ENCODE assay signal across 8 mouse cellular contexts in genomic region chr7:28277615-28278278, GRCm38 (mm10). TPM values are rescaled to one million over a fixed set of nuclear protein-coding genes. Genes with fewer than 3 reads are reported as not detected.
DNase-seq lines count a peak whose midpoint lies in the region; ATAC-seq and TF ChIP-seq lines count a peak whose summit lies in the region.

Gene Eid2b (plus strand): TSS chr7:28277739.

- peaks cover 4% of the 10 kb centered on the region for H3K9me3 ChIP-seq in CH12.LX (replicated peaks; ENCODE audit: low read length)
- H3K9me3 ChIP-seq in forebrain, embryonic 10.5 days, result no peaks in the 10 kb centered on the region
- no peaks in the 10 kb centered on the region for H3K9me3 ChIP-seq in heart, embryonic 15.5 days (replicated peaks)
- H3K9me3 ChIP-seq in liver, embryonic 12.5 days (replicated peaks), result no peaks in the 10 kb centered on the region
- H3K9me3 ChIP-seq in stomach, embryonic 14.5 days (ENCODE audit: control insufficient read depth, low read depth, low read length), result no peaks in the 10 kb centered on the region

- peak; percentile 79 for TF ChIP-seq RAD21 in CH12.LX (IDR thresholded peaks at IDR 0.05; ENCODE audit: low read depth, low read length)

- TF ChIP-seq POLR2A in CH12.LX (IDR thresholded peaks at IDR 0.05; ENCODE audit: low read depth, low read length), result peak; percentile 74

- H3K4me1 ChIP-seq in CH12.LX (ENCODE audit: control insufficient read depth in 1 of 2, insufficient read depth in 2 of 2), result peaks cover 0 to 2% of the 10 kb centered on the region in 2 experiments; a peak in 1 of 4 replicates
- peaks cover 11% of the 10 kb centered on the region for H3K4me1 ChIP-seq in forebrain, embryonic 10.5 days
- H3K4me1 ChIP-seq in heart, embryonic 15.5 days (replicated peaks), result peaks cover 7% of the 10 kb centered on the region
- H3K4me1 ChIP-seq in liver, embryonic 12.5 days, result peaks cover 8% of the 10 kb centered on the region
- no peaks in the 10 kb centered on the region for H3K4me1 ChIP-seq in stomach, embryonic 14.5 days (ENCODE audit: control insufficient read depth, insufficient read depth, low read length)

- in situ Hi-C loops in CH12.LX (cut with MboI; ENCODE audit: low pct_ligation_motif_present, low pct_unique_long_range_greater_than_20kb, low sequenced_read_pairs), result no loop called here

- H3K4me2 ChIP-seq in CH12.LX (ENCODE audit: insufficient read depth, low read depth, poor library complexity, severe bottlenecking), result peak within 1 kb of the TSS; percentile 47
- peak within 1 kb of the TSS; percentile 91 for H3K4me2 ChIP-seq in heart, embryonic 15.5 days
- H3K4me2 ChIP-seq in liver, embryonic 12.5 days, result peak within 1 kb of the TSS; percentile 78
- H3K4me2 ChIP-seq in stomach, embryonic 14.5 days (replicated peaks; ENCODE audit: low read depth, low read length), result peak within 1 kb of the TSS; percentile 86

- no peak within 1 kb of the TSS for H3K27ac ChIP-seq in CH12.LX (ENCODE audit: insufficient read depth, low read depth)
- peak within 1 kb of the TSS; percentile 95 for H3K27ac ChIP-seq in forebrain, embryonic 10.5 days
- peak within 1 kb of the TSS; percentile 62 for H3K27ac ChIP-seq in heart, embryonic 15.5 days
- peak within 1 kb of the TSS; percentile 63 for H3K27ac ChIP-seq in liver, embryonic 12.5 days
- H3K27ac ChIP-seq in stomach, embryonic 14.5 days (ENCODE audit: low read length), result peak within 1 kb of the TSS; percentile 75; the same call in 1 of the 2 replicates

- no peaks in the 10 kb centered on the region for H3K79me2 ChIP-seq in CH12.LX (replicated peaks; ENCODE audit: control insufficient read depth, extremely low read depth, insufficient read depth, poor library complexity, severe bottlenecking)

- peak within 1 kb of the TSS; percentile 51 to 77 (median 74) for H3K4me3 ChIP-seq in CH12.LX (replicated peaks in 1 of 3; ENCODE audit: low read depth in 2 of 3, low read length in 2 of 3, poor library complexity in 1 of 3)
- peak within 1 kb of the TSS; percentile 73 for H3K4me3 ChIP-seq in forebrain, embryonic 10.5 days
- H3K4me3 ChIP-seq in heart, embryonic 15.5 days, result peak within 1 kb of the TSS; percentile 64
- H3K4me3 ChIP-seq in liver, embryonic 12.5 days, result peak within 1 kb of the TSS; percentile 71
- peak within 1 kb of the TSS; percentile 66 for H3K4me3 ChIP-seq in stomach, embryonic 14.5 days (ENCODE audit: low read depth, low read length)

- 4% methylated on average over 68 of the region's 68 CpGs for WGBS in forebrain, embryonic 10.5 days
- WGBS in heart, embryonic 15.5 days, result 2% methylated on average over 68 of the region's 68 CpGs
- 2% methylated on average over 68 of the region's 68 CpGs for WGBS in liver, embryonic 12.5 days (ENCODE audit: insufficient replicate concordance)
- 3% methylated on average over 68 of the region's 68 CpGs for WGBS in stomach, embryonic 14.5 days

- peak; percentile 53 for ATAC-seq in heart, embryonic 15.5 days (replicated peaks; ENCODE audit: insufficient number of reproducible peaks, insufficient read depth, low FRiP score, low read depth)
- peak; percentile 75 for ATAC-seq in liver, embryonic 12.5 days
- peak; percentile 68 for ATAC-seq in stomach, embryonic 14.5 days (ENCODE audit: insufficient number of reproducible peaks, insufficient read depth, low FRiP score, low read depth)

- peak; percentile 90 for DNase-seq in CH12.LX (ENCODE audit: extremely low read depth)
- DNase-seq in c-Kit-positive CD71-positive TER-119-negative erythroid progenitor cells, embryonic 14.5 days (ENCODE audit: low read depth), result peak; percentile 90
- DNase-seq in forebrain, embryonic 10.5 days (ENCODE audit: extremely low spot score, low spot score), result peak; percentile 95
- peak; percentile 97 for DNase-seq in kidney, postnatal 14 days
- peak; percentile 91 to 95 for DNase-seq in natural killer cell, adult 2 months (ENCODE audit: low spot score in 2 of 2)

- peak; percentile 33 to 92; a peak in 3 of 4 replicates for TF ChIP-seq CTCF in CH12.LX (conservative IDR thresholded peaks at IDR 0.05 in 1 of 2, IDR thresholded peaks at IDR 0.05 in 1 of 2; ENCODE audit: low read depth in 2 of 2, low read length in 2 of 2)

- H3K9ac ChIP-seq in CH12.LX (ENCODE audit: insufficient read depth, low read depth), result peak within 1 kb of the TSS; percentile 74
- peak within 1 kb of the TSS; percentile 83 for H3K9ac ChIP-seq in heart, embryonic 15.5 days
- H3K9ac ChIP-seq in liver, embryonic 12.5 days, result peak within 1 kb of the TSS; percentile 84
- H3K9ac ChIP-seq in stomach, embryonic 14.5 days (replicated peaks; ENCODE audit: low read depth, low read length), result peak within 1 kb of the TSS; percentile 84

- TF ChIP-seq EP300 in CH12.LX (IDR thresholded peaks at IDR 0.05; ENCODE audit: low read length), result no peak

- H3K27me3 ChIP-seq in CH12.LX (replicated peaks), result peaks cover 29% of the 10 kb centered on the region
- H3K27me3 ChIP-seq in forebrain, embryonic 10.5 days (ENCODE audit: poor library complexity, severe bottlenecking), result no peaks in the 10 kb centered on the region
- H3K27me3 ChIP-seq in heart, embryonic 15.5 days, result no peaks in the 10 kb centered on the region
- H3K27me3 ChIP-seq in liver, embryonic 12.5 days (replicated peaks), result peaks cover 9% of the 10 kb centered on the region; the same call in 1 of the 2 replicates
- no peaks in the 10 kb centered on the region for H3K27me3 ChIP-seq in stomach, embryonic 14.5 days (ENCODE audit: control insufficient read depth, insufficient read depth, low read length)

- H3K36me3 ChIP-seq in CH12.LX (replicated peaks in 1 of 2; ENCODE audit: control insufficient read depth in 1 of 2, insufficient read depth in 1 of 2, low read length in 1 of 2), result no peaks in the 10 kb centered on the region
- peaks cover 14% of the 10 kb centered on the region for H3K36me3 ChIP-seq in forebrain, embryonic 10.5 days (replicated peaks)
- no peaks in the 10 kb centered on the region; the same call in 1 of the 2 replicates for H3K36me3 ChIP-seq in heart, embryonic 15.5 days
- H3K36me3 ChIP-seq in liver, embryonic 12.5 days, result no peaks in the 10 kb centered on the region
- H3K36me3 ChIP-seq in stomach, embryonic 14.5 days (ENCODE audit: control insufficient read depth, insufficient read depth, low read length), result no peaks in the 10 kb centered on the region

- dilution Hi-C loops in CH12.LX (cut with MboI; ENCODE audit: extremely low pct_ligation_motif_present, extremely low pct_unique_long_range_greater_than_20kb, low sequenced_read_pairs), result no loop called here

TF ChIP-seq in CH12.LX, 34 proteins besides CTCF, POLR2A, EP300 and RAD21:
- TF ChIP-seq ELF1 (IDR thresholded peaks at IDR 0.05; ENCODE audit: low read depth, low read length) (peak; percentile 41), ZC3H11A (IDR thresholded peaks at IDR 0.05; ENCODE audit: low read depth, low read length) (peak; percentile 28; the same call in 1 of the 2 replicates), E2F4 (IDR thresholded peaks at IDR 0.05; ENCODE audit: insufficient replicate concordance, low read depth, low read length) (no peak), MYC (IDR thresholded peaks at IDR 0.05; ENCODE audit: low read depth, low read length) (peak; percentile 35; the same call in 1 of the 2 replicates), CHD1 (IDR thresholded peaks at IDR 0.05; ENCODE audit: low read depth, low read length) (no peak), NELFE (IDR thresholded peaks at IDR 0.05; ENCODE audit: low read depth, low read length) (peak; percentile 84), NRF1 (IDR thresholded peaks at IDR 0.05; ENCODE audit: low read depth, low read length) (peak; percentile 95), UBTF (IDR thresholded peaks at IDR 0.05; ENCODE audit: low read depth, low read length) (0 out of 2 replicates have a peak, but pooled peaks have one; percentile 65), SIN3A (IDR thresholded peaks at IDR 0.05; ENCODE audit: low read length) (0 out of 2 replicates have a peak, but pooled peaks have one; percentile 25), PAX5 (IDR thresholded peaks at IDR 0.05; ENCODE audit: low read length) (no peak), MXI1 (IDR thresholded peaks at IDR 0.05; ENCODE audit: low read depth, low read length) (0 out of 2 replicates have a peak, but pooled peaks have one; percentile 27), USF2 (conservative IDR thresholded peaks at IDR 0.05; ENCODE audit: low read depth, low read length) (no peak), JUND (conservative IDR thresholded peaks at IDR 0.05; ENCODE audit: low read depth, low read length) (no peak), HCFC1 (IDR thresholded peaks at IDR 0.05; ENCODE audit: low read depth, low read length) (peak; percentile 48; the same call in 1 of the 2 replicates), MAFK (IDR thresholded peaks at IDR 0.05; ENCODE audit: insufficient replicate concordance, low read length) (no peak), TBP (conservative IDR thresholded peaks at IDR 0.05; ENCODE audit: low read depth, low read length) (no peak), BHLHE40 (IDR thresholded peaks at IDR 0.05; ENCODE audit: low read depth, low read length) (no peak), MEF2A (IDR thresholded peaks at IDR 0.05; ENCODE audit: borderline replicate concordance, low read depth, low read length) (peak; percentile 17; the same call in 1 of the 2 replicates), IRF4 (IDR thresholded peaks at IDR 0.05; ENCODE audit: low read depth, low read length) (0 out of 2 replicates have a peak, but pooled peaks have one; percentile 42), MAX (IDR thresholded peaks at IDR 0.05; ENCODE audit: low read length) (peak; percentile 81), SMC3 (IDR thresholded peaks at IDR 0.05; ENCODE audit: low read depth, low read length) (peak; percentile 71)

RNA-seq across cellular contexts. Expression of gene Eid2b, which starts in this region (rescaled TPM):
- total RNA-seq in CH12.LX (2012; rRNA removed) (3.2 and 3.3 TPM in 2 replicates), CH12.LX (2014; rRNA removed) (3.2 and 3.8 TPM in 2 replicates)
- 1.6 and 1.8 TPM in 2 replicates for polyA plus RNA-seq in CH12.LX (2012; ENCODE audit: insufficient read length, low read depth)
- 9.6 and 9.7 TPM in 2 replicates for polyA plus RNA-seq in forebrain, embryonic 10.5 days (2016; fragmentation: Nextera tagmentation; extraction: Ambion mirVana)
- 8.2 and 8.5 TPM in 2 replicates for polyA plus RNA-seq in heart, embryonic 15.5 days (2015; fragmentation: Nextera tagmentation; extraction: Ambion mirVana)
- 3.6 and 3.7 TPM in 2 replicates for polyA plus RNA-seq in liver, embryonic 12.5 days (2016; fragmentation: Nextera tagmentation; extraction: Ambion mirVana)
- polyA plus RNA-seq in stomach, embryonic 14.5 days (2014; fragmentation: Nextera tagmentation; extraction: Ambion mirVana), result 9.9 and 11.4 TPM in 2 replicates
